Mouse (Mus musculus) intestine, embryonic 16.5 days (tissue): Measurements from ENCODE around the gene Mthfd1l. TPM values are rescaled to one million over a fixed set of nuclear protein-coding genes. Genes with fewer than 3 reads are reported as not detected.
"Not testable (repeated sequence)": the region's sequence is repeated elsewhere in the genome, so short reads cannot be mapped to it uniquely, and the experiment has no call there.

Experiments
- ATAC-seq: fragments of 200-750 bp; cut with Nextera tagmentation; 2 replicates; pipeline ENCODE4 v1.8.0; 2017; ENCODE audit warnings: moderate TSS enrichment, moderate library complexity
- H3K27ac ChIP-seq: fragments of 300-500 bp; sonication (generic); 2 replicates; pipeline ENCODE4 v1.5.1; 2014; ENCODE audit warnings: mild to moderate bottlenecking, low read length
- H3K27me3 ChIP-seq: fragments of 300-500 bp; sonication (generic); replicated peaks from 2 replicates; pipeline ENCODE4 v1.6.1; 2014; ENCODE audit warnings: low read length, control low read depth, mixed read lengths; ENCODE audit not compliant: control insufficient read depth, insufficient read depth
- H3K36me3 ChIP-seq: fragments of 300-500 bp; sonication (generic); 2 replicates; pipeline ENCODE4 v1.6.1; 2014; ENCODE audit warnings: low read length, control low read depth; ENCODE audit not compliant: control insufficient read depth, insufficient read depth
- H3K4me1 ChIP-seq: fragments of 300-500 bp; sonication (generic); 2 replicates; pipeline ENCODE4 v1.6.1; 2014; ENCODE audit warnings: low read length, control low read depth, mixed read lengths; ENCODE audit not compliant: control insufficient read depth, insufficient read depth
- H3K4me2 ChIP-seq: fragments of 300-500 bp; sonication (generic); 2 replicates; pipeline ENCODE4 v1.6.1; 2014; ENCODE audit warnings: low read depth, low read length, control low read depth
- H3K4me3 ChIP-seq: fragments of 300-500 bp; sonication (generic); 2 replicates; pipeline ENCODE4 v1.5.1; 2014; ENCODE audit warnings: mild to moderate bottlenecking, low read length
- H3K9ac ChIP-seq: fragments of 300-500 bp; sonication (generic); 2 replicates; pipeline ENCODE4 v1.6.1; 2014; ENCODE audit warnings: low read depth, low read length
- H3K9me3 ChIP-seq: fragments of 300-500 bp; sonication (generic); 2 replicates; pipeline ENCODE4 v1.6.1; 2016; ENCODE audit warnings: low read length, control low read depth; ENCODE audit not compliant: control insufficient read depth
- WGBS: fragments of 180-500 bp; shearing (Covaris S2); extraction: QIAGEN DNeasy Blood & Tissue Kit; methylation state at CpG from one replicate; pipeline ENCODE4 v1.1.7; 2014; 5-methylcytosine and 5-hydroxymethylcytosine counted together
- polyA plus RNA-seq: library from polyadenylated mRNA; unstranded; fragments of >200 nt; fragmentation: Nextera tagmentation; extraction: Ambion mirVana; gene quantifications from 2 replicates; pipeline ENCODE4 v1.2.1, GENCODE M21; 2015

Gene Mthfd1l
- polyA plus RNA-seq, 1 experiment from 2014 or later, result 18.4 TPM

DNA sequence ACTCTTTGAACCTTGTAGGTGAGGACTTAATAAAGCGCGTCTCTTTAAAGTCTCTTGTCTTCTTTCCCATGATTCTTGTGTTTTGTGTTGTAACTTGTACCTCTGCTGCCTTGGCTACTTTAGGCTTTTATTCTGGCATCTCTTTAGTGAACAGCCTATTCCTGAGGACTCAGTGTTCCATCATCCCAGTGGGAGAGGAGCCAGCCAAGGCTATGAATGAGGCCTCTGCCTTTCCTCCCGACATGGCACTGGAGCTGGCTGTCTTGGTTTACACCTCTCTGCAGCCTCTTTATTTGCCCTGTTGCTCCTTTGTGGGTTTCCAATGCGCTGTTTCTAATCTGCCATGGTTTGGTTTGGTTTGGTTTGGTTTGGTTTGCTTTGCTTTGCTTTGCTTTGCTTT, 228.2 kb downstream of the Mthfd1l start:
- Histone ChIP-seq H3K27ac (no peak overlapping the region), H3K4me2 (no peak overlapping the region), H3K9me3 (no peaks in the 10 kb centered on the region), H3K4me3 (no peak overlapping the region), H3K36me3 (no peaks in the 10 kb centered on the region), H3K27me3 (no peaks in the 10 kb centered on the region), H3K4me1 (no peaks in the 10 kb centered on the region), H3K9ac (no peak overlapping the region)
- 90% methylated on average over 4 of the region's 4 CpGs for WGBS
- ATAC-seq, result no peak

DNA sequence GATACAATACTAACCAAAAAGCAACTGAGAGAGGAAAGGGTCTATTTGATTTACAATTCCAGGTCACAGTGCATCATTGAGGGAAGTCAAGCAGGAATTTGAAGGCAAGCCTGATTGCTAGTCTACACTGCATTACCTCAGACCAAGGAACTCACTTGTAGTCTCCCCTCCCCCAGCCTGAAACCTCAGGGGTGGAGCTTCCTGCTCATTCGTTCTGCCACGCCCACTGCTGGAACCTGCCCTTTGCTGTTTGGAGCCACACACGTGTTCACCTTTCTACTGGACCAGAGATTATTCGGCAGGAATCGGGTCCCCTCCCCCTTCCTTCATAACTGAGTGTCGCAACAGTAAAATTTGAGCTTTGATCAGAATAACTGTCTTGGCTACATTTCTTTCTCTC, 230.7 kb downstream of the Mthfd1l start:
- not testable (repeated sequence) for H3K4me1 ChIP-seq
- 49% methylated on average over 6 of the region's 6 CpGs for WGBS
- ATAC-seq, result peak; percentile 48; the same call in 1 of the 2 replicates

DNA sequence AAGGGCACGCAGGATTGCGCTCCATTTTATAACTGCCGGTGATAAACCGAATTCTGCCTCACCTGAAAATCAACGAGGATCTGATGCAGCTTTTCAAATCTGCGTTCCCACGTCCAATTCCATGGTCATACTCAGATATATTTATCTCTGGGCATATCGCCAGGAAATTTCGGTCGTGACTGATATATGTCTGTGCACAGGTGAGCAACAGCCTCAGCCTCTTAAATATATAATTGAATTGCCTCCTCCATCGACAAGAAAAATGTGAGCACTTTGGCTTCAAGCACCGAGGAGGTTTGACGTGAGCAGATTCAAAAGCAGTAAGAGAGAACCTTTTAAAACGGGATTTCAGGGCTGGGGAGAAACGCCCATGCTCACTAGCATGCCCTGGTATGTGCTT, 236.1 kb downstream of the Mthfd1l start:
- H3K36me3 ChIP-seq, result no peaks in the 10 kb centered on the region
- H3K9ac ChIP-seq, result no peak overlapping the region
- 79% methylated on average over 15 of the region's 15 CpGs for WGBS
- H3K9me3 ChIP-seq, result no peaks in the 10 kb centered on the region
- H3K4me2 ChIP-seq, result no peak overlapping the region
- no peak for ATAC-seq
- H3K4me1 ChIP-seq, result no peaks in the 10 kb centered on the region
- H3K27me3 ChIP-seq, result no peaks in the 10 kb centered on the region
- H3K27ac ChIP-seq, result no peak overlapping the region
- H3K4me3 ChIP-seq, result no peak overlapping the region

More for the DNA sequence above, 230.7 kb downstream of the Mthfd1l start:
- H3K36me3 ChIP-seq, H3K4me2 ChIP-seq, H3K4me3 ChIP-seq, H3K27ac ChIP-seq, H3K27me3 ChIP-seq, H3K9me3 ChIP-seq, H3K9ac ChIP-seq: not testable (repeated sequence)

DNA sequence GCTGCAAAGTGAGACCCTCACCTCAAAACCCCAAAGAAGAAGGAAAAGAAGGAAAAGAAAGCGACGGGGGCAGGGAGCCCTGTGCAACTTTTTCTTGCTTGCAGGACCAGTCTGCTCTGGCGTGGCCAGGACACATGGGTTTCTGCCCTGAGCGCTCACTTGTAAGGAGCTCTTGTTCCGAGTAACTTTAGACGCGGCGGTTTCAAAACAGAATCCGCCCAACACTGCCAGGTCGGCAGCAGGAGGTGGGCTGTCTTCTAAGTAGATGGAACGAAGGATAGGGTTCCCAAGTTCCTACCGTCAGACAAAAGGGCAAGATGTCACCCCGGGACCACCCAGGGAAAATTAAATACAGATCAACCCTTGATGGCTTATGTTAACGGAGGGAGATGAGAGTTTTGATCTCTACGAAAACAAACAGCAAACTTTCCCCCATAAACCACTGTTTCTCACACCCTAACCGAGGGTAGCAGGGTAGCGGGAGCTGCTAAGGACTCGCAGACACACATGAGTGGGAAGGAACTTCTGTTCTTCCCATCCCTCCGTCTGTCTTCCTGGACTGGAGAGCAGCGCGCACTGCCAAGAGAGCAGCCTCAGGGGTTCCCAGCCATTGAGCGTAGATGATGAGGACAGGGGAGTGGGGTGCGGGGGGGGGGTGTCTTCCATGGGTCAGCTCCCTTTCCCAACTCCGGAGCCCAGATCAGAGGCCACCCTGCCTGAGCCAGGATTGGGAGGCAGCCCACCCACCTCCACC, 237.6 kb downstream of the Mthfd1l start:
- Histone ChIP-seq H3K27ac (no peak overlapping the region), H3K4me1 (no peaks in the 10 kb centered on the region), H3K9ac (peak overlapping the region; percentile 49; the same call in 1 of the 2 replicates), H3K36me3 (no peaks in the 10 kb centered on the region), H3K4me3 (peak overlapping the region; percentile 26), H3K4me2 (peak overlapping the region; percentile 48), H3K9me3 (no peaks in the 10 kb centered on the region), H3K27me3 (no peaks in the 10 kb centered on the region)
- WGBS, result 25% methylated on average over 24 of the region's 24 CpGs
- ATAC-seq, result no peak

DNA sequence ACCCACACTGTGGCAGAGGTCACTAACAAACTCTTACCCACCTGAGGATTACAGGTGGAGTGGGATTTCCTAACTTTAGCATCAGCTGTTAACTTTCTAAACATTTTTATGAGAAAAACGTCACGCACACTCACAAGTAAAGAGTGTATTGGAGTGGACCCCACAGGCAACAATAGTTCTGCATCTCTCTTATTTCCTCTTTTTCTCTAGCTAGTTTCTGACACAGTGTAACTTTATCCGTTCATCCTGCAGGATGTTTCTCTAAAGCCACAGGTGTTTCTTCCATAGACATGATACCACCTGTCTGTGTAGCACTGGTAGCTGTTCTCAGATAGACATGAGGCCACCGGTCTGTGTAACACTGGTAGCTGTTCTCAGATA, 238.1 kb downstream of the Mthfd1l start:
- Histone ChIP-seq H3K9me3 (no peaks in the 10 kb centered on the region), H3K36me3 (no peaks in the 10 kb centered on the region), H3K4me1 (no peaks in the 10 kb centered on the region), H3K9ac (no peak overlapping the region), H3K4me2 (0 out of 2 replicates have a peak overlapping the region, but pooled peaks have one; percentile 48), H3K27me3 (no peaks in the 10 kb centered on the region), H3K27ac (no peak overlapping the region), H3K4me3 (no peak overlapping the region)
- WGBS, result 72% methylated on average over 4 of the region's 4 CpGs
- no peak for ATAC-seq

Other genes starting within 250 kb of the Mthfd1l start
- 5.0 and 5.7 TPM in 2 replicates for gene Plekhg1, start 232.8 kb upstream of the Mthfd1l start, polyA plus RNA-seq